Mouse (Mus musculus): Measurements from ENCODE around the gene Prss28.

Prss28 gene

DNA sequence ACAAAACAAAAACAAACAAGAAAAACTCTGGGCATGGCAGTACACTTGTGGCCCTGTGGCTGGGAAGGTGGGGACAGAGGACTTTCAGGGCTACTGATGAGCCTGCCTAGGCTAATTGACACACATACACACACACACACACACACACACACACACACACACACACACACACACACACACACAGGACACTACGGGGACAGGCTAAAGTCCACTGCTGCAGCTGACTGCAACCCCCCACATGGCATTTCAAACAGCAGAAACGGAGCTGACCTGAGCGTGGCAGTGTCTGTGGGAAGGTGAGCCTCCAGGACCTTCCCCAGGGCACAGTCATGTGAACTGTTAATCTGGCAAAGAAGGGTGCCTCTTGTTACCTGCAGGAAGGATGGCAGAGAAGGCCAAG lies 33.0 kb downstream of the Prss28 start:
- no peak for DNase-seq (ENCODE audit: low spot score)

DNA sequence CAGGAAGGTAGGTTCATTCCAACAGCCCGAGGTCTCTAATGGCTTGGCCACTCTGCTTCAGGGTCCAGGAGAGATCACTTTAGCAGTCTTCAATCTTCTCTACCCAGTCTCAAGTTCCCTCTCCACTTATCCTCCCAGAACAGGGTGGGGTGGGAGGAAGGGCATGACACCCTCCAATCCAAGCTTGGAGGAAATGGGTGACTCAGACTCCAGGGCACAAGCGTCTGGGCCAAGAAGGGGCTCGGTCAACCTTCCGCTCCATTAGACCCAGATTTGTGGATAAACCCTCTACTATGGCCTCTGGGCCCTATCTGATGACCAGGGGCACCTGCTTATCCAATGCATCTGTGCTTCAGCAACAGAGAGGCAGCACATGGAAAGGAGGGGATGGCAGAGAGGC lies 37.0 kb downstream of the Prss28 start, which contains the start of gene Tpsab1:
TSS of gene Tpsab1 (minus strand) at position 101 of the 400 bp plus-strand sequence.
- DNase-seq (ENCODE audit: low spot score) = no peak

DNA sequence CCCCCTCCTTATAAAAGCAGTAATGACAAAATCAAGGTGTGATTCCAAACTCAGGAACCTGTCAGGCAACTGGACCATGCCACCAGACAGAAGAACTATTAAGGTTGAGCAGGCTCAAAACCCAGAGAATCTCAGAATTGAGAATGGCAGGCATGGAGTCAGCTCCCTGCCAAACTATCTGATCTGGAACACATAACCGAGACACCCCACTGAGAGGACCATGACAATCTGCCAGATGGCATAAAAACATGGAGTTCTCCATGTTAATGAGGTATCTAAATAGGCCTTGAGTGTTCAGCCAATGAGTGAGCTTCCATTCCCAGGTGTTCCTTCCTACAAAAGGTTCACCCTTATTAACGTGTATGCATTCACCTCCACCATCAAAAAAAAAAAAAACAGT lies 52.8 kb downstream of the Prss28 start:
- no peak for DNase-seq (ENCODE audit: low spot score)
